Mouse (Mus musculus): Measurements from ENCODE around the gene B430306N03Rik.

The B430306N03Rik gene

DNA sequence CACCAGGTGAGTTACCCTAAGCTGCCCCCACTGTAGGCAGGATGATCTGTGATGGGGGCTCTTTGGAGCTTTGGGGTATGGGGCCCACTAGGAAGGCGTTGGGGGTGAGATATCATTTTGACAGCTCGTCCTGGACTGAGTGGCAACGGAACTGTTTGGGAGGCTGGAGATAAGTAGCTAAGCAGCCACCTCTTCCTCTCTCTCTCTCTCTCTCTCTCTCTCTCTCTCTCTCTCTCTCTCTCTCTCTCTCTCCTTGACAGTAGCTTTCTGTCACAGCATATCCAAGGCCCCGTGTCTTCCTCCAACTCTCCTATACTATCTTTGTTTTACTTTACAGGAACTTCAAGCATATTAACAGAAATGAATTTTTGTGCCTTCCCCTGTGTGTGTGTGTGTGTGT, 44.5 kb downstream of the B430306N03Rik start:
- CTCF ChIA-PET: interaction anchor here (0.6 to 0.7 kb wide), 2 partner anchors 8 to 9 kb away, joined by 4 to 5 read pairs; no protein-coding TSS in a partner anchor

DNA sequence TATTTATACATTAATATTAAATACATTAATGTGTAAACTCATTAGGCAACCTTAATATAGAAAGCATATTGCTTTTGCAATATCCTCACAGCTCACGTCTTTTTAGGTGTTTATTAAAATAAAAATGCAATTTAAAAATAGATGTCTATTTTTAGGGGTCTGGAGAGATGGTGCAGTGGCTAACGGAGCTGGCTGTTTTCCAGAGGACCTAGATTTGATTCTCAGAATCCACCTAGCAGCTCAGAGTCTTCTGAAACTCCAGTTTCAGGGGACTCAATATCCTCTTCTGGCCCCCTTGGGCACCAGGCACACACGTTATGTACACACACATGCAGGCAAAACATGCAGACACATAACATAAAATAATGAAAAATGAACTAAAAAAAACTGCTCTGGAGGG, 46.4 kb downstream of the B430306N03Rik start:
- CTCF ChIA-PET: no interaction called here

DNA sequence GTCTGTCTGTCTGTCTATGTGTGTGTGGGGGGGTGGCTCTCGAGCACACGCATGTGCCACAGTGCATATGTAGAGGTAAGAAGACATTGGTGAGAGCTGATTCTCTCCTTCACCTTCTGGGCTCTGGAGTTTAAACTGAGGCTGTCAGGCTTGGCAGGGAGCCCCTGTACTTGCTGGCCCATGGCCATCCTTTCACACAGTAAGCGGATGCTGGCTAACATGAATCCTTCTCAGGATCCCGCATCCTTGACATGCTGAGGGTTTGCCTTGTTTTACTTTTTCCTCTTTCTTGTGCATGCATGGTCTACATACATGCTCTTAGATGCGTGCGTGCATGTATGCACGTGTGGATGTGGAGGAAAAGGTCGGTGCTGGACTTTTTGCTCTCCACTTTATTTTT, 47.0 kb downstream of the B430306N03Rik start:
- CTCF ChIA-PET: no interaction called here

DNA sequence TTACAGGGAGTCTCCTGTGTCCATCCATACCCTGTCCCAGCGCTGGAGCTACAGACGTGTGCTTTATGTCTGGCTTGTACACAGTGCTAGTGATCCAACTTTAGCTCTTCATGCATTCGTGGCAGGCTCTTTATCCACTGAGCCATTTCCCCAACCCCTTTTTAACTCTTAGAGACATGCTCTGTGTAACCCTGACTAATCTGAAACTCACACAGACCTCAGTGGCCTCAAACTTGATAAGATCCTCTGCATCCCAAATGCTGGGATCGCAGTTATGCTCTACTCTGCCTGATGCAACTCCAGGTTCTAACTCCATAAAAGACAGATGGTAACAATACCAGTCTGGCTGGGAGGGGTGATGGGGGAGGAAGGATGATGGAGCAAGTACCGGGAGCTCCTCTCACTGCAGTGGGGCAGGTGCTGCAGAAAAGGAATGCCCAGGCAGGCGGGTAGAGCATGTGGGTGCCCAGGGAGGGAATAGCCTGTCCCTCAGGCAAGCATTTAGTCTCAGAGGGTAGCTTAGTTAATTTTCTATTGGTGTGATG, 47.6 kb downstream of the B430306N03Rik start:
- CTCF ChIA-PET: no interaction called here

DNA sequence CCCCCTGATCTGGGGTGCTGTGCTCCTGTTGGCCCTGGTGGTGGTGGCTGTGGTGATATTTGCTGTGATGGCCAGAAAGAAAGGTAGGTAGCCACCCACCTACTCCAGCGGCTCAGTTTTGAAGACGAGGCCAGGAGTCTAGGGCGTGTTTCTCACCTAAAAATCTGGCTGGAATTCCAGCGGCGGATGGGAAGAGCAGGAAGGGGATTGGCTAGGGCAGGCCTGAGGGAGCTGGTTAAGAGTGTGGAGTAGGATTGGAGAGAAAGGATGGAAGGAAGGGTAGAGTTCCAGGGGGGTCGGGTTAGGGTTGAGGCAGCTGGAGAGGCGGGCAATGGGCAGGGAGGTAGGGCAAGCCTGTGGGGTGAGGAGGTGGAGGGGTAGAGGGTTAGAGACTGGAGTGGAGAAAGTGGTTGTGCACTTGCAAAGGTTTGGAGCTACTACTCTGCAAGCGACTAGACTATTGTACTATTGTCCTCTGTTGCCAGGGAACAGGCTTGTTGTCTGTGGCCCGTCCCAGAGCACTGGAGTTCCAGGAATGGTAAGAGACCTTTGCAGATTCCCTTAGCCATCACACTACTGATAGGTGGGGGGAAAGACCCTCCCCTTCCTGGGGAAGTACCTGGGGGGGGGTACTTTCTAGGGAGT, 49.7 kb downstream of the B430306N03Rik start:
- CTCF ChIA-PET: no interaction called here

DNA sequence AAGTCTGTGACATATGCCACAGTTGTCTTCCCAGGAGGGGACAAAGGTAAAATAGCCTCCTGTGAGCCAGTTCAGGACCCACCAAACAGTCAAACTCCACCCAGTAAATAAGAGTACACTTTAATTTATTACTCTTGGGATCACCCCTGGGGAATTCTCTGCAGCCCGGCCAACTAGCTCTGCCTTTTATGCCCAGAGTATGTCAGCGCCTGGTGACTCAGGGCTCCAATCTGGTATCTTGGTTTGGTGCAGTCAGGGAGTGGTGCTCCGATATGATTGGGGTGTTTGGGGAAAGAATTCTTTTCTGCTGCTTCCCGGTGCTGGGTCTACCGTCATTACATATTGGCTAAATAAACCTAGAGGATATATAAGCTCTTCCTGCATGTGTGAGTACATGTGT, 50.9 kb downstream of the B430306N03Rik start:
- CTCF ChIA-PET: no interaction called here

DNA sequence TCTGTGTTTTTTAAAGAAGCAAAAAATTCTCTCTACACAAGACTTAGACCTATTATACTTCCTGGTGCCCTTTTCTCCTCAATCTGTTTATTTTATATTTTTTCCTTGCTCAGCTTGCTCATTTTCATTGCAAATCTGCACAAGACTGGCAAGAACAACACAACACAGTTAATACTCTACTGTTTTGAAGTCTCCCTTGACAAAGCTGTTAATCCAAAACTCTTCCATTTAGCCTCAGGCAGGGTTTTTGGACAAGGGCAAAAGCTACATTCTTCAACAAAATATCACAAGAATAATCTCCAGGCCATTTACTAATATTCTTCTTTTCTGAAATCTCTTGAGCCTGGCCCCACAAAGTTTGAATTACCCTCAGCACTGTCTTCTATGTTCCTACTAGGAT, 55.7 kb downstream of the B430306N03Rik start:
- CTCF ChIA-PET: no interaction called here

DNA sequence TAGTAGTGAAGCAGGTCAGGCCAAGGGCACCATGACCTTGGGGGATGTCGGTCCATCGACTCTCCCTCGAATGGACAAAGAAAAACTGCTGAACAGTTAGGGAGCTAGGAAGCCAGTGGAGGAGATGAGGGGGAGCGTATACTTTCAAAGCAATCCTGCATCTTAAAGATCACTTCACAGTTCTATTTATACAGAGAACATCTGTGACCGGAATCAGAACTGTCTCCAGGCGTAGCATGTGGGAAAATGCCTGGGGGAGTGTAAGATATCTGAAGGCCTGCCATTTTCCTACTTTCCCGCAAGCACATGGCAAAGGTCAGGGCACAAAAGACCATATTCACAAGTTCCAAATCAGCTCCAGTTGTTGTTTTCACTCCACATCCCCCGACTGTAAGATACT, 57.0 kb downstream of the B430306N03Rik start:
- CTCF ChIA-PET: no interaction called here

DNA sequence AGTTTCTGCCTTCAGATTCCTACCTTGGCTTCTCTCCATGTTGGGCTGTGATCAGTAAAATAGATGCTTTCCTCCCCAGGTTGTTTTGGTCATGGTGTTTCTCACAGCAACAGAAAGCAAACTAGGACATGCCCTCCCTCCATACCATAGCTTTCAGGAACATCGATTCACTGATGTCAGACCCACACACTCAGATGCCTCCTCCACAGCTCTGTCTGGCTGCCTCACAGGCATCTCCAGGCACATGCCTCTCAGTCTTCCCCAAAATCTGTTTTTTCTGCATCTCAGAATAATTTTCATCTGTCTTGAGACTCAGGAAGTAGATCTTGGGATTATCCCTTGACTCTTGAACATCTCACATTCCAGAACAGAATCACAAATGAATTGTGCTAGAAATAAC, 60.2 kb downstream of the B430306N03Rik start:
- CTCF ChIA-PET: no interaction called here

All from spleen, embryonic (tissue).